Mouse (Mus musculus) gastrocnemius, adult 2 months (tissue): ENCODE results near the gene Zfp423. TPM values are rescaled to one million over a fixed set of nuclear protein-coding genes. Genes with fewer than 3 reads are reported as not detected.
A peak's percentile ranks its signal among the peaks of the same experiment; 100 is the strongest.

Experiments used
- DNase-seq: peaks from one replicate; pipeline ENCODE4 v3.0.0; 2022
- H3K27ac ChIP-seq: fragments of 200-600 bp; 2 replicates; pipeline ENCODE4 v1.8.1; 2022; ENCODE audit warnings: mild to moderate bottlenecking
- H3K4me3 ChIP-seq: fragments of 200-600 bp; 2 replicates; pipeline ENCODE4 v1.8.1; 2022; ENCODE audit warnings: mild to moderate bottlenecking, moderate library complexity
- CTCF ChIP-seq: fragments of 200-600 bp; IDR thresholded peaks from 2 replicates; pipeline ENCODE4 v1.8.1; 2022; ENCODE audit warnings: antibody characterized with exemption, mild to moderate bottlenecking, moderate library complexity
- intact Hi-C: fragments of 180-260 bp; cut with DNase I; formaldehyde crosslinking; loops from one replicate; pipeline ENCODE4 v1.15.1; 2025
- total RNA-seq, 2 experiments: library from RNA; stranded (reverse); gene quantifications; 2 replicates each; pipeline ENCODE4 v1.2.3; 2021

The Zfp423 gene
- total RNA-seq, 2 experiments from 2014 or later, result 13.0 to 15.6 TPM

DNA sequence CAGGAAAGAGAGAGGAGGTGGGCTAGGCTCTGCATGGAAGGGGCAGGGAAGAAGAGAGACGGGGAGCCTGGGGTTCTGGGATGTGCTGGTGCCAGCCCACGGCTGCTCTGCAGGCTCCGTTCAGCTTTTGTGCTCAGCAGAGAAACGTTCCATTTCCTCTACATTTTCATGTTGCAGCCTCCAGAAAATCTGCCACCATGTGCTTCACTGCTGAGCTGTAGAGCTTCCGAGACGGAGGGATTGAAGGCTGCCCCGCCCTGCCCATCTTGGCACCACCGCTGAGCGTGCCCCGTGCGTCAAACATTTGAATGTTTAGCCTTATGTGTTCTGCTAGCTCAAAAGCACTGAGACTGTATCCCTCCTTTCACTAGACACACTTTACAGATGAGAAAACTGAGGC is 159.3 kb downstream of the Zfp423 start:
- intact Hi-C loops, result no loop called here
- no peak for TF ChIP-seq CTCF
- Histone ChIP-seq H3K4me3 (no peak overlapping the region), H3K27ac (no peak overlapping the region)
- DNase-seq, result no peak

DNA sequence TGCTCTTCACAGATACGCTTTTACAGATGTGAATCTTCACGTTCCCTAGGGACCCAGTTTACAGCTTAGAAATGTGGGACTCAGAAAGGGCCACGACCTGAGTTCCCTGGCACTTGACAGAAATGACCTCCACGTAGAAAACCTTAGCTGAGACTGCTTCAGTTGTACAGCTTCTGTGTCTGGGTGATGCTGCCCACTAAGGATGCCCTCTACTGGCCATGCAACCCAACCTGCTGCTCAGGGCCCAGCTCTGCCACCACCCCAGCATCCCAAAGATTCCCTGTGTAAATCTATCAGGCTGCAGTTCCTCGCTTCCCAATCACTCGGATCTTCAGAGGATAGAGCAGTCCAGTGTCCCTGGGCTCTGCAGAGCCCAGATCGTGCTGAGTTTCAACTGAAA is 163.2 kb downstream of the Zfp423 start:
- intact Hi-C loops, result no loop called here
- peak; percentile 69 for TF ChIP-seq CTCF

DNA sequence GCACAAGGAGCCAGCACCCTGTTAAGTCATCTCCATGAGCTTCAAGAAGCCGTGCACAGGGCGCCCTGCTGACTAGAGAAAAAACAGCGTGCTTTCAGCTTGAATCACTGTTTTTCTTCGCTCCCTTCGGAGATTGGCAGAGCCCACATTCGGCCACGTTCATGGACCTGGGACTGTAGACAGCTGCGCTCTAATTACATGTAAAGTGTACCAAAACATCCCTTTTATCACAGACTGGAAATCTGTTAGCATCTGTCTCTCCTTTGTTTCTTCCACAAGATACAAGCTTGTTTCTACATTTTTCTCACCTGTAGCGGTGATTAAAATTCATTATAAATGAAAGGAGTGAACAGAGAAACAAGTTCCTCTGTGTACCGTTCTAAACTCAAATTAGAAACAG is 164.8 kb downstream of the Zfp423 start:
- Histone ChIP-seq H3K27ac (peak overlapping the region; percentile 25), H3K4me3 (peak overlapping the region; percentile 3; the same call in 1 of the 2 replicates)
- intact Hi-C loops, result no loop called here
- no peak for TF ChIP-seq CTCF
- DNase-seq, result peak; percentile 51

More for the DNA sequence above, 163.2 kb downstream of the Zfp423 start:
- no peak overlapping the region for H3K4me3 ChIP-seq
- DNase-seq, result peak; percentile 48
- H3K27ac ChIP-seq, result no peak overlapping the region

DNA sequence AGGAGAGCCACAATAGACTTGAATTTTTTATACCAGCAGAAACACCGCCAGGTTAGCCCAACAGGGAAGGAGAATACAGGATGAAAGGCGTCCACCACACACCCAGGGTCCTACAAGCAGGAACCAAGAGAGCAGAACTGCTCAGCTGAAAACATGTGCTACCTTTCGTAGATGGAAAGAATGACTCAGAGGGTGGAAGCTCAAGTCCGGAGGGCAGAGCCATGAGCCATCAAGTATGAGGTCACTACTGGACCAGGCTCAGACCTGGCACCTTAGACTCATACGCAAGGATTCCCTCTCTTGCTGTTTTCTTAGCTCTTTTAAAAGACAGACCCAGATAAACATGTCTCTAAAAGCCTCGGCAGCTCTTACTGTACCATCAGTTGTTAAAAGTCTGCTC is 168.3 kb downstream of the Zfp423 start:
- peak overlapping the region; percentile 67 for H3K27ac ChIP-seq
- no peak overlapping the region for H3K4me3 ChIP-seq
- peak; percentile 67 for DNase-seq
- intact Hi-C loops, result no loop called here
- no peak for TF ChIP-seq CTCF

DNA sequence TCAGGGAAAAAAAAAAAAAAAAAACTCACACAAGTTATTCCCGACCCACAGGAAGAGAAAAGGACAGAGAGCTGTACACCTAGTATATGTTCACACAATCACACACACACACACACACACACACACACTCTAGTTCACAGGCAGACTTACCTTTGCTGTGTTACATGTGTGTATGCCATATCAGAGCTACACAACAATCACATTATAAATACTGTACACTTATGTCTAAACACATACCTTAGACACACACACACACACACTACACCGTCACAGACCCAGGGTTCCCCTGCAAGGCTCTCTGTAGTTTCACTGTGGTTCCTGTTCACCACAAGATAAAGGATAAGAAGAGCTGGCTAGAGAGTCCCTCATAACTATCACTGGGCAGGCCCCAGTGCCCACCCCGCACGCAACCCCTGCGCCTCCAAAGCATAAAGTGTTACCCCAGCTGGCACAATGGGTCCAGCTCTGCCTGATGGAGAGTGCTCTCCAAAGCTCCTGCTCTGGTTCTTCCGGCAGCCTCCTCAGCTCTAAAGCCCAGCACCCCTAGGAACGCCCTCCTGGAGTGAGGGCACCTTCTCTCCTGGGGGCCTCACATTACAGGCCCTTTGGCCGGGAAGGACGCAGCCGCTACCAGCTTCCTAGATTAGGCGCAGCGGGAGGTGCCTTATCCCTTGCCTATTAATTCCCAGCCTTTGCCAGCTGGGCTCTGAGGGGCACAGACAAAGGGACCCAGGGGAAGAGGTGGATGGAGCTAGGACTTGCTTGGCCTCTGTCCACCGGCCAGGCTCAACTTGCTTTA is 174.6 kb downstream of the Zfp423 start:
- DNase-seq, result peak; percentile 16
- Histone ChIP-seq H3K4me3 (peak overlapping the region; percentile 40; the same call in 1 of the 2 replicates), H3K27ac (peak overlapping the region; percentile 70)
- no peak for TF ChIP-seq CTCF
- intact Hi-C loops, result no loop called here

DNA sequence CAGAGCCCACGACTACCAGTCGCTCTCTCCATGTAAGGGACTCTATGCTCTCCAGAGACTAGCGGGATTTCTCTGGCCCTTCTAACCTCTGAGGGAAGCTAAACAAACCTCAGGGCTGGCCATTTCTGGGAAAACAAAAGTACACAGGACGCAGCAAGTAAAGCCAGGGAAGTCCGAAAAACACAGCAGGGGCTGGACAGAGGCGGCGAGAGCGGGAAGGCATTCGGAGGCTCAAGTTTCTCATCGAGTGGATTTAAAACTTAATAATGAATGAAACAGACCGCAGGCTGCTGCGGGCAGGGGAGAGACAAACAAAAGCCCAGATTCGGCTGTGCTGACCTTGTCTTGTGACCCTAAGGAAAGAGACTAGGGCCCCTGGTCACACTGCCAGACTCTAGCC is 175.2 kb downstream of the Zfp423 start:
- Histone ChIP-seq H3K27ac (peak overlapping the region; percentile 70), H3K4me3 (peak overlapping the region; percentile 40)
- TF ChIP-seq CTCF, result no peak
- DNase-seq, result peak; percentile 29
- intact Hi-C loops, result no loop called here

DNA sequence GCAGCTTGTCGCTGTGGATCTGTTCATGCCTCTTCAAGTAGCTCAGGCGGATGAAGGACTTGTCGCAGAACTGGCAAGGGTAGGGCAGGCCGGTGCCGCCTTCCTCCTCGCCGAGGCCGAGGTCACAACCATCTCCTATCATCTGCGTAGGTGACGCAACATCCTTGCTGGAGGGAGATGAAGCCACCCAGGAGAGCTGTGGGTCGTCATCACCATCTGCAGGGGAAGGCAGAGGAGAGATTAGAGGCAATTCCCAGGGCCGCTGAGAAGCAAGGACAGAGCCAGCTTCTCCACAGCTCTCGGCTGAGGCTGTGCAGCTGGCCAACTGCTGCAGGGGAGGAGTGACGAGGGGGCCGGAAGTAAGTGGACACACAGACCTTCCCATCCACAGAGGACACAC is 176.2 kb downstream of the Zfp423 start:
- no peak overlapping the region for H3K4me3 ChIP-seq
- DNase-seq, result peak; percentile 49
- TF ChIP-seq CTCF, result no peak
- H3K27ac ChIP-seq, result peak overlapping the region; percentile 70; the same call in 1 of the 2 replicates
- intact Hi-C loops, result no loop called here

DNA sequence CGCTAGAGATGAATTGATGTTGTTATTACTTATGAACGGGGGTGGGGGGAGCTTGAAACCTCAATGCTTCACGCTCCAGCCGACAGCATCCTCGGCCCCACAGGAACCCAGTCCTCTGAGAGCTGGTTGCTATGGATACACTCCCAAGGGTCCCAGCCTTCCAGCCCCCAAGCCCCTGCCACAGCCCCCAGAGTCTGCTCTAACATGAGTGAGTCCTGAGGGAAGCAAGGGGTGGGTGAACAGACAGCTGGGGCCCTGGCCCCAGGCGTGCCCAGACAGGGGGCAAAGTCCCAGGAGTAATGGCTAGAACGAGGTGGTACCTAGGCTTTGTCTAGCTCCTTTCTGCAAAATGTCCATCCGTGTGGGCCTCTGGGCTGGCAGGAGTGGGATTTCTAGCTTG is 181.8 kb downstream of the Zfp423 start:
- H3K27ac ChIP-seq, result no peak overlapping the region
- TF ChIP-seq CTCF, result no peak
- DNase-seq, result no peak
- H3K4me3 ChIP-seq, result no peak overlapping the region
- intact Hi-C loops, result no loop called here

DNA sequence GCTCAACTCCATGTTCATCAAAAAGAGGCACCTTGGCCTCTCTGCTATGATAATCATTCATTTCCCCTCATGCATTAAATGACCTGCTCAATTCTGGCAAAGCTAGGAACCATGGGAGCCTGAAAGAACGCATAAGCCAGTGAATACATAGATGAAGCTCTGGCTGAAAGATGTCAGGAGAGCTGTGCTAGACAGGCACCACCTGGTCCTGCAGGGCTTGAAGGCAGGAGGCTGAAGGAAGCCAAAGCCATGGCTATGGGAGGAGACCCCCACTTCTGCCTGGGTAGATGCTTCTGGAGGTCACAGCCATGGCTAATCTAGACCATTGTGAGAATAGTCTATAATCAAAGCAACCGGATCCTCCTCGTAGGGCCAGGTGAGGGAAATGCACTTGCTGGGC is 183.5 kb downstream of the Zfp423 start:
- Histone ChIP-seq H3K27ac (no peak overlapping the region), H3K4me3 (no peak overlapping the region)
- no peak for TF ChIP-seq CTCF
- intact Hi-C loops, result no loop called here
- no peak for DNase-seq

DNA sequence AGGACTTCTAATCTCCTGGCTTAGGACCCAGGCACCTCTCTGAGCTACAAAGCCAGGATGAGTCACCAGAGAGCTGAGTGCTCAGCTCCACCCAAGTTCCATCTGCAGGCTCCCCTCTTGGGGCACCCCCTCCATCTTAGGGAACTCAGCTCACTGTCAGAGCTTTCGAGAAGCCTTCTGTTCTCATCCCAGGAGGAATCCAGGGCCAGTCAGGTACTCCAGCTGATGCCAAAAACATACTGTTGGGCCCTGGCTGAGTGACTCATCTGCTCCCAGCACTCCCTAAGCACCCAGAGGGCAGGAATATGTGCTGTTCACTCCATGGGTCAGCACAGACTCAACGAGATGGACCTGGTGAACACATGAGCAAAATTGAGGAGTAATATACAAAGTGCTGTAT is 184.4 kb downstream of the Zfp423 start:
- no peak for DNase-seq
- intact Hi-C loops, result no loop called here
- Histone ChIP-seq H3K27ac (no peak overlapping the region), H3K4me3 (no peak overlapping the region)
- TF ChIP-seq CTCF, result no peak

DNA sequence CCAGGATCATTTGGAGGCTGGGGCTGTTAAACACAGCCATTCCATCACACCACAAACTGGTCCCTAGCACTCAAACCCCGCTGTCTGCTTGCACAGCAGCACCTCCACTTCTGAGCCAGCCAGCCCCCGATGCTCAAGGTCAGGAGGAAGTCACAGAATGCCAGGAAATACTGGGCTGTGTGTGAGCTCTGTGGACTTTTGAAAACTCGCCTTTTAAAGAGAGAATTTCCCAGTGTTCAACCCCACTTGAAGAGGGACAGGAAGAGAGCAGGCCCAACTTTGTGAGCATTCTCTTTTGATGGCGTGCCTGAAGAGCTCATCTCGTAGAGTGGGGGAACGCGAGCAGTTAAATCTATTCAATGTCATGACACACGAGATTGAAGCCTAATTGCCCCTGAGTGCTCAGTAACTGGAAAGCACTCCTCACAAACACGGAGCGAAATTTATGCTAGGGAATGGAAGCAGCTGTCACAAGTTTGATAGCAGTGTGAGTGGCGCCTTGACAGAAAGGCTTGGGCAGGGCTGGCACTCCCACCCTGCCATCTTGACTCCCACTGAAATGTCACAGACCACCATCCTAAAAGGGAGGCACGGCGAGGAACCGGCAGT is 186.4 kb downstream of the Zfp423 start:
- Histone ChIP-seq H3K4me3 (no peak overlapping the region), H3K27ac (no peak overlapping the region)
- DNase-seq, result peak; percentile 12
- no peak for TF ChIP-seq CTCF
- intact Hi-C loops, result no loop called here

DNA sequence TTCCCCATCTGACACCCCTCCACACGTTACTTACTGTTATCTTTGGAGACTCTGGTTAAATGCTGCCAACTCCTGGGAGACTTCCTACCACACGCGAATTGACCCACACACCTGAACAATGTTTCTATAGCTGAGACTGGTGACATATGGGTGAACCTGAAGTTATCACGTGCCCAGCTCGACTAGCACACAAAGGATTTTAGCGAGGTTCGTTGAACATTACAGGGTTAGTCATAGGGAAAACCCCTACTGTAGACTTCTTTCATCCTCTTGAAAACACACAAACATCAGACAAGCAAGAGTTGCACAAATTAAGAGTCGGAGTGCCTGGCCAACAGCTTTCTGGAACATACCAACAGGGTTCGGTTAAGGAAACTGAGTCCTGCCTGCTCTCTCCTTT is 191.5 kb downstream of the Zfp423 start:
- DNase-seq, result no peak
- intact Hi-C loops, result no loop called here
- no peak overlapping the region for H3K4me3 ChIP-seq
- TF ChIP-seq CTCF, result no peak
- no peak overlapping the region for H3K27ac ChIP-seq

DNA sequence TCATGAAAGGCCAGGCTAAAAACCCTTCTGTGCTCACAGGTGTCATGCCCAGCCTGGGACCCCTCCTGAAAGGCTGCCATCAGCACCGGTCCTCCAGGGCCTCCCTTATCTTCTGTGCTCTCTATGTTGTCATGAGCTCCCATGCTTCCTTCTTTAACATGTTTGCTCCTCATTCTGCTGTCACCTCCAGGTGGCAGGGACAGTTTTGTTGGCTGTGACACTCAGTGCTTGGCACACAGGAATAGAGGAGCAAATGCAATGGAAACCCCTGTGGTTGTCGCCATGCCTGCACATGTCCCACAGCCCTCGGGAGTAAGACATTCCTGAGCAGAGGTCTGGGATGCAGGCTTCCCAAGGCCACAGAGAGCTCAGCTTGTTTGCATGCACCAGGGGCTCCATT is 194.1 kb downstream of the Zfp423 start:
- no peak for TF ChIP-seq CTCF
- peak; percentile 10 for DNase-seq
- intact Hi-C loops, result no loop called here
- H3K4me3 ChIP-seq, result no peak overlapping the region
- no peak overlapping the region for H3K27ac ChIP-seq

DNA sequence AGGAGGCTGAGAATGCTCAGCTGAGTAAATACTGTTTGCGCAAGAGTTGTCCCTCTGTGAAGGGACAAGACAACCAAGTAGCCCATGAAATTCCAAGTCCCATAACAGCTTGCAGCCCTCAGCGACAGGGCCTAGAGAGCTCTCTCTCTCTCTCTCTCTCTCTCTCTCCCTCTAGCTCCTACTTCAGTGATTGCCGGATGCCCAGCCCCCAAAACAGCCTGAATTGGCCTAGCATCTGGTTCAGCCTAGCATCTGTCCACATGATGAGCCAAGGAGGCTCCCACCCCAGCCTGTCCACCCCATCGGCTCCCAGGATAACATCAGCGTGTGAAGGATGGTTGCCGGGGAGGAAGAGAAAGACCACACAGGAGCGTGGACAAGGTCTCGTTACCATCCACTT is 200.6 kb downstream of the Zfp423 start:
- intact Hi-C loops, result no loop called here
- TF ChIP-seq CTCF, result no peak

More for the DNA sequence above, 200.6 kb downstream of the Zfp423 start:
- no peak overlapping the region for H3K4me3 ChIP-seq
- no peak overlapping the region for H3K27ac ChIP-seq
- peak; percentile 20 for DNase-seq
